Mouse (Mus musculus) NIH3T3 (cell line): Measurements from ENCODE around the gene Itm2b.
A peak's percentile ranks its signal among the peaks of the same experiment; 100 is the strongest.

Experiments
- DNase-seq: peaks from one replicate; pipeline ENCODE4 v3.0.0-alpha.2; 2012; ENCODE audit warnings: low read depth

Itm2b gene

DNA sequence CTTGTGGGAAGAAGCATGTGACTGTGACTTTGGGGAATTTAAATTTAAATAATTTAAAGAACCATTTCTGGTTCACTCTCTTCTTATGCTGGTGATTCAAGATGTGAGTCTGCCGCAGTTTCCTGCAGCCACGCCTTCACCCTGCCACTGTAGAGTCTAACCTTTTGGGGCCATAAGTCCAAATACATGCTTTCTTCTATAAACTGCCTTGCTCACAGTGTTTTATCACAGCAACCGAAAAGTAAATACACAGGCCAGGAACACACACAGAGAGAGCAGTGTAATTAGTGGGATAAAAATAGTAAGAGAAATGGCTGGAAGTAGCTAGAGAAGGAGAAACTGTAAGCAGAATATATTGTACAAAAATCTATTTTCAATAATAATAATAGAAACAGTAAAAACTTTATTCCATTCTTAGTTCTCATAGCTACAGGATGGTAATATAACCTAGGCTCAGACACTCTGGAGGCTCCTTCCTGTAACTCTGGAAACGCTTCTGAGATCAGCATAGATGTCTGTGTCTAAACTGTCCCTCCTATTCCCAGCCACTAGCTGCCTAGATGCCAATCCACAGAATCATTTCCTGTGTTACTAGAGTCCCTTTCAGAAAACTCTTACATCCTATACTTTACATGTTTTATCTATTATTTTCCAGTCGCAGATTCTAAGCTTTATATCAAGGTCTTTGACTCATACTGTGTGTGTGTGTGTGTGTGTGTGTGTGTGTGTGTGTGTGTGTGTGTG lies 9.3 kb upstream of the Itm2b start:
- DNase-seq: no peak

DNA sequence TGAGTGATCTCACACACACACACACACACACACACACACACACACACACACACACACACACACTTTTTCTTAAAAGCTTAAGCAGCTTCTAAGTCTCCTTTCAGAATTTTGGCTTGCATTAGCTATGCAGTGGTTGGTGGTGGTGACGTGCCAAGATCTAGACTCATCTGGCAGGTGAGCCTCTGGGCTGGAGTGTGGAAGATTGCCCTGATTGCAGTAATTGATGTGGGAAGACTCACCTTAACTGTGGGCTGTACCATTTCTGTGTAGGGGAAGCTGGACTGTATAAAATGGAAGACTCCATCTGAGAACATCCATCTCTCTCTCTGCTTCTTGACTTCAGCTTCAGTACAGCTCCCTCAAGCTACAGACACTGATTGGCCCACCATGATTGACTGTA lies 6.4 kb upstream of the Itm2b start:
- DNase-seq: no peak

DNA sequence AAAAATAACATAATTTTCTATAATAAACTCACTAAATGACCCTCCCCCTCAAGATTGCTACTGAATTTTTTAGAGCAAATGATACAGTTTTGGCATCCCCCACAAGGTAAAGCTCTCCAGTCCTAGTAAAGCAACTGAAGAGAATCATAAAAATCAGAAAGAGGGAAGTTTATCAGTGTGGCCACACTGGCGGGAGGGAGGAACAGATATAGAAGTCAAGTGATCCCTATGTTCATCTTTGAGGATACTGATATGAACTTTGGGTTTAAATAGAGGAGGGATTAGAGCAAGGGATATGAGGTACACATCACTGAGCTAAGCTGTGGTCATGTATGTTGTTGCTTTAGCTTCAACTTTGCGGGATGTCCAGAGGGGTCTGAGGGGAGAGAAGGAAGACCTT lies 5.1 kb upstream of the Itm2b start:
- no peak for DNase-seq

DNA sequence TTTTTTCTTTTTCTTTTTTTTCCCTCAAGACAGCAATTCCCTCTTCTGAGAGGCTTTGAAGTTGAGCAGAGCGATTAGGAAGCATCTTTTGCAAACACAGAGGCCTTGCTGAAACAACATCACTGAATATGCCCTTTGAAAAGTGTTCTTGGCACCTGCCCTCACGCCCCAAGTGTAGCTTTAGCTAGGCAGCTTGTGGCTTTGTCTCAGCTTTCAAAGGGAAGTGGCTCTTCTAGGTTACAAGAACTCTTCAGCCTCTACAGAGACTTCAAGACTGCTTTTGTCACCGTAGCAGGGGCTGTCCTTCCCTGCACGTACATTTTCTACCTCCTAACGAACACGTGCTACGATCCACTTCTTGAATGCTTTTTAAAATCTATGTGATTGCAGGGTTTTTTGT lies 4.0 kb upstream of the Itm2b start:
- DNase-seq: no peak

DNA sequence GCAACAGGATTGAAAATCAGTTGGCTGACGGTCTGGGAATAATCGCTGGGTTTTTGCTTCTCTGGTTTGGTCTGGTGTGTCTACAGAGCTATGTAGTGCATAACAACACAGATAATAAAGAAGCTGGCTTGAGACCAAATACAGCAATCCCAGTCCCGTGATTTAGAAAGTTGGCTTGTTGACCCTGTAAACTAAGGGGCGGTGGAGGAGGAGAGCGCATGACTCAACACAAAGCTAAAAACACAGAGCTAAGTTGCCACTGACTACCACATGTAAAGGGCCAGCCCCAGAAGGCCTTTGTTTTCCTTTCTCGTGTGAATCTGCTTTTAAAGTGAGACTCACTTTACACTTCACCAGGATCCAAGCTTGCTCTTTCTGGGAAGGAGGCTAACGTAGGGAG lies 3.5 kb upstream of the Itm2b start:
- peak; percentile 88 for DNase-seq

DNA sequence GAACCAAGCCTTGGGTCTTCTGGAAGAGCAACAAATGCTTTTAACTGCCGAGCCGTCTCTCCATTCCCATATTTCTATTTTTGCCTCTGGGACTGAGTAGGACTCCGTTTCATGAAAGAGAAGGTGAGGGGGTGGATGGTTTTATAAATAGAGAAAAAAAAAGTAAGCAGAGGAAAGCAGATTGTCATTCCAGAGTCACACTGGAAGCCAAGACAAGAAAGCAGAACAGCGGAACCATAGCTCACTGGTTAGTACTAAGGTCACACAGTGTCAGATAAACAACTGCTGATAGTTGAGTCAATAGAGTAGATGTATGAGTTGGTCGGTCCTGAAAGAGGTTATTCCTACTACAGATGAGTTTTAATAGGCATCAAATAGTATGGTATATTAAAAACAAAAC lies 1.4 kb upstream of the Itm2b start:
- DNase-seq: no peak

DNA sequence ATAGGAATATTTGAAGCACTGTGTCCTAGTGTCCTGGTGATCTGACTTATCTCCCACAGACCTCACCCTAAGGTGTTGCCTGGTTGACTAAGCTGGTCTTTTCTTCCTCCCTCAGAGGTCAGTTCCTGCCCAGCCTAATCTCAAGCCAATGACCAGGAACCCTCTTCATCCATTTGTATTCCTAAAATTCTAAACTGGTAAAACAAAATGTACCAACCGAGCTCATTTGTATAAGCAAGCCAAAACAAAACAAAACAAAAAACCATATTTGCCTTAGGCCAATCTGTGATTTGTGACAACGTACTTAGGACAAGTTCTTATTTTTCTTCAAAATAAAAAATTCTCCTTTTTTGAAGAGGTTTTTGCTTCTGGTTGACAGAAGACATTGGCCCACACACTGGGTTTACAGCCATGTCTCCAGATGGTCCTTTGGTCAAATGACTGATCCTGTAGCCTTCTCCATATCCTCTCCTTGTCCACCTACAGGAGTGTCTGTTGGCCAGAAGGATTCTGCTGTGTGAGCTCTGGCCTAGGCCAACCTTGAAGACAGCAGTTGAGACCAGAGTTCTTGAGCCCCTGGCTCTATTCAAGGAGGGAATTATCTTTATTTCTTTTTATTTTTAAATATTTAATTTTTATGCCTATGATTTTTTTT lies 758 bp upstream of the Itm2b start:
- DNase-seq: no peak

DNA sequence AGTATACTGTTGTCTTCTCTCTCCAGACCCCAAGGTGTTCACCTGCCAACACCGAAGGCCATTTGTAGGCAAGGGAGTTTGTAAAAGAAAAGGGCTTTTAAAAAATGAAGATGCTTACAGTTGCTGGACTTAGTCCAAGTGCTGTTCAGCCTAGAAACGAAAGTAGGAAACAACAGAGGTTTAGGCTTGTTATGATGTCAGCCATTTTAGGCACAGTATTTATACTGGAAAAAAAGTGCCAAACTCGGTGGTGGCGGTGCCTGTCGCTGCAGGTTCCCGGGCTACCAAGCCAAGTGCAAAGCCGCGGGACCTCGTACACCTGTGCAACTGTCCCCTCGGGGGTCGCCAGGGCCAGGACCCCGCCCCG lies 560 bp downstream of the Itm2b start:
- DNase-seq: peak; percentile 73

DNA sequence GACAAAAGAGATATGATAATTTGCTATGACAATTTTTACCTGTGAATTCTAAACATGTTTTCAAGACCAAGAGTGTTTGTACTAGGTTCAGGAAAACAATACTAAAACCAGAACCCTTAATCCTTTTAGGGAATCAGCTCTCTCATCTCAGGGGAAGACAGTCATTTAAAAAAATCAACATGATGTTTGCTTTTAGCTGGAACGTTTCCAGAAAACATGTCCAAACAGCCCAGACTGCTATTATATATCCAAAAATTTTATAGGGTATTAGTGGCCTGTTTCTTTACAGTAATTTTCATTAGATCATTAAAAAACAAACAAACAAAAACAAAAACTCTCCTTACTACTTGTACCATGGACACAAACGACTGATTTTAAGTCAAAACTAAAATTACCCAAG lies 1.3 kb downstream of the Itm2b start:
- no peak for DNase-seq

DNA sequence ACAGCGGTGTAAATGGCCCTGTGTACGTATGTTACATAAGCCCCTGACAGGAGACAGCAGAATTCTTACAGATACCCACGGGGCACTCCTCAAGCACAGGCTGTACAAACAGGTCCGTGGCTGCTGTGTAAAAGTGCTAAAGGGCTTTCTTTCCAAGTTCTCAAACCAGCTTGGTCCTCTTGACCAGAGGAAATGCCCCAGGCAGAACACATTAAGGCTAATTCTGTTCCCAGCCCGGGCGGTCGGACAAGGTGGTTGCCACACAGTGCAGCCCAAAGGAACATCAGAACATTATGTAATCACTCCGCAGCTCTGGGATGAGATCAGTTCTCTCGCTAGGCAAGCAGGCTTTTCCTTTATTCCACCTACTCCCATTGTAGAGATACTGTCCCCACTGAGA lies 2.4 kb downstream of the Itm2b start:
- peak; percentile 55 for DNase-seq

DNA sequence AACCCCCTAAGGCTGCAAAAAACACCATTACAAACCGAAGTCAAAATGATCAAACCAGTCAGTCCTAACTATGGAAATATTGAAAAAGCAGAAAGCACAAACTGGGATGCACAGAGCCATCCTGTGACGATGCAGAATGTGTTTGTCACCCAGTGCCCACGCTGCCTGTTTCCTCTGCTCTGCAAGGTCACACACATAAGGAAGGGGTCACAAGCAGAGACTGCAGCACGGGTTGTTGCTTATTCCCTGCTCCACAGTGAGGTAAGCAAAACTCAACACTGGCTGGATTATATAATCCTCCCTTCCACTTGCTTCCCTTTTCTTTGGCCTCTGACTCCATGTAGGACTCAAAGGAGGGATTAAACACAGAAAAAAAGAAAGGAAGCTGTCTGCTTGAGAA lies 3.5 kb downstream of the Itm2b start:
- DNase-seq: no peak

DNA sequence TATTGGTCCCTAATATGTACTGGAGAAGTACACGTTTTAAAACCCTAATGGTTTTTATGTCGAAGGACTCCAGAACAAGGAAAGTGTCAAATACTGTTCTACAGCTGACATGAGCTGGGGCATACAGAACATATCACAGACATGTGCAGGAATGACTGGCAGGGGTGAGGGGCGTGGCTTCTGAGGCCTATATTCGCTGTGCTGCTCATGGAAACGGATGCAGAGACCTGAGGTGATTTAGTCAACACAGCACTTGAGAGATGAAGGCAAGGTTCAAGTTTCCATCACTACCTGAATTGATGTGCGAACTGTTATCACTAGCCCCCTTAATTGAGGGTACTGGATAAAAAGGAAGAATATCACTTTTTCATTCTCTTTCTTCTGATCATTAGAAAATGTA lies 7.3 kb downstream of the Itm2b start:
- DNase-seq: no peak

DNA sequence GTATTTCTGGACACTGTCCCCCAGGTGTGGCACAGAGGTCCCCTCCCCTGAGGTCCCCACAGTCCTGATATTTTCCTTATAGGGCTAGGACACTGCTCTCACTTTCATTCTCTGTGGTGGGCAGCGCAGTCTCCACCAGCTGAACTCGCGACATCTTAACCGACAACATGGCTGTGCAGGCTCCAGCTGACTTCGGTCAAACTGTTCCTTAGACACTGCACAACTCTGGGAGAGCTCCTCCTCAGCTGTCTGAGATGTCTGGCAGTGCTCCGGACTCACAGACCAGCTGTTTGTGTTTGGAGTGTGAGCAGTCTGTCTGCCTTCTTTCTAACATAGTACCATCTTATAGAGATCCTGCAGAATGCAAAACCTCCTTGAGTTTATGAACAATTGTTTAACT lies 8.2 kb downstream of the Itm2b start:
- no peak for DNase-seq

DNA sequence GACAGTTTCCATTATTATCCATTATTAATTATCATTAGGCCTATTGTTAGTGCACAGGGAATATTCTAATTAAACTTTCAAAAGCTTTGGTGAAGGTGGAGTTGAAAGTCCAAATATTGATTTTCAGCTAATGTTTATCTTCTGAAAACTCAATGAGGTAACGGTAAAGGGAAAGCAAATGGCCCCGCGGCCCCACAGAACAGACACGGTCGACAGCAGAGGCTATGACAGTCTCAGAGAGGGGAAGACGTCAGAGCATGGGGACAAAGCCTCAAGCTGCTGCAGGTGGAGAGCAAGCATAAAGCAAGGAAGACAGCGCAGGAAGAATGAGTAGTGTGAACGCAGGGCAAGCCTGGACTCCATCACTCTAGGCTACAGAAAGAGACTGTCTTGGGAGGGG lies 9.2 kb downstream of the Itm2b start:
- no peak for DNase-seq

DNA sequence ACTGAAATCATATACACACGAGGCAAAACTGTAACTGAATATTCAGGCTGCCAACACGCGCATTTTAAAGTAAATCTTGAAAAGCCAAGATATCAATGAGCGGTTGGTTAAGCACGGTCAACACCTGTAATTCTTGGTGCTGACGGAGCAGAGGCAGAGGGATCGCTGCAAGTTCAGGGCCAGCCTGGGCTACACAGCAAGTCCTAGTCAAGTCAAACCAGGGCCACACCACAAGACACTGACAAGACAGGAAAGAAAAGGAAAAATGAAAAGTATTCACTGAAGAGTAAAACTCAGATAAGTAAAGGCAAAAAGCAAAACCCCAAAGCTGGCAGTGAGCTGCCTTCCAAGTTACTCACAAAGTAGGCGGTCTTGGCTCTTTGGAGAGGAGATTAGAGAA lies 9.6 kb downstream of the Itm2b start:
- DNase-seq: no peak

DNA sequence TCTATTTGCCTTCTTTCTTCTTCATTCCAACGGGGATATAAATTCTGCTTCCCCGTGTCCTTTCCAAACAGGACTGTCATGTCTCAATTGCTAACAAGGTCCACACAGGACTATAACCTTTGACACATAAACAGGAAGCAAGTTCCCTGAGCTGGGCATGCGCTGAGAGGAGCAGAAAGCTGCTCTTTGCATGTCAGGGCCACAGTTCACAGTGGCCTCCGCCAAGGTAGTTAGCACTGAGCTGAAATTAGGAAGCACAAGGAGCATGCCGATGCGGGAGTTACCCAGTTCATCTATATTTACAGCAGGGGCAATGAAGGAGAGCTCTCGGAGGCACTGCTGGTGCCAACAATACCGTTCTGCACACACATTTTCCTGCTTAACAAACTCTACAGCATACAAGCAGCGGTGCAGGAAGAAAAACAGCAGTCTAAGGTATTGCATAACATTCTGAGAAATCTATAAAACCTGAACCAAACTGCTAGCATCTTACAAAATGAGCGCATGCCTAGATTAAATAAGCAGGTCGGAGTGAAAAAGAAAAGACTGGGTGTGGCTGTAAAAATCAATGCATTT lies 10.7 kb downstream of the Itm2b start:
- no peak for DNase-seq

DNA sequence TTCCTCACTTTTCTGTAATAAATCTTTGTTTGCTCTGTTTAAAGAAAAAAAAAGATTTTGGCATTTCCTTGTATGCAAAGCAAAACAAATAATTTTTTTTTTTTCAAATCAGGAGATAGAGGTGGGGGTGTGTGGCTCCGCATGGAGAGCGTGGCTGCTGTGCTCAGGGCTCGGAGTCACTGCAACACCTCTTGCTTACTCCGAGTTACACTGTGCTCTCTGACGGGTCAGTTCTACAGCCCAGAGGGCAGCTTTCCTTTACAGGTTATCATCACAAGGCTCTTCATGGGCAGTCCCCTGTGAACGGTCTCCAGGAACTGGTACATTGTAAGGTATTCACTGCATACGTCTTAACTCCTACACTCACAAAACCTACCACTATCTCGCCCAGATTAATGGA lies 11.5 kb downstream of the Itm2b start:
- DNase-seq: no peak

DNA sequence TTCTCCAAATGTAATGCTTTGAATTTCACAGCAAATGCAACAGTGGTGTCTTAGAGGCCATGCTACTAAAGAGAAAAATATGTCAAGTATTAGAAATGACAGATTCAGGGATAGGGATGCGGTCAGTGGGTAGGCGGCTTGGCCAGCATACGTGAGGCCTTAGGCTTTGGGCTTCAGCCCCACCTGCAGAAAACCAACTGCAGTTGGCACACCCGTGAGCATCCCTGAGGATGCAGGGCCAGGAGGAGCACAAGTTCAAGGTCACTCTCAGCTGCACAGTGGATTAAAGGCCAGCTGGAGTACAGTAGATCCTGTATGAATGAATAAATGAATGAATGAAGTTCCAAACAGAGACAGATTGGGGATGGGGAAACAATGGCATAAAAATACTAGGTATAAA lies 12.1 kb downstream of the Itm2b start:
- DNase-seq: no peak

DNA sequence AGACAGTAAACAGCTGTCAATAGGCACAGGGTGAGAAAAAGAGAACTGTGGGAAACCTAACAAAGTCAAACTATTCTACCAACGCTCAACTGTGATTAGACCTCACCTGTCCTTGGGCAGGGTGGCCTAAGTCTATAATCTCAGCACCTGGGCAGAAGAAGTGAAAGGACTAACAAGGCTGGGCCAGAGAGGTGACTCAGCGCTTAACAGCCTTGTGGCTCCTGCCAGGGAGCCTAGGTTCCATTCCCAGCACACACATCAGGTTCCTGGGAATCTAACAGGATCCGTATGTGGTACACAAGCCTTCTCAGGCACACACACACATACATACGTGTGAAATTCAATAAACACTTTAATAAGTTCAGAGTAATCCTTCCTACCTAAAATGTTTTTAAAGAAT lies 13.5 kb downstream of the Itm2b start:
- no peak for DNase-seq

DNA sequence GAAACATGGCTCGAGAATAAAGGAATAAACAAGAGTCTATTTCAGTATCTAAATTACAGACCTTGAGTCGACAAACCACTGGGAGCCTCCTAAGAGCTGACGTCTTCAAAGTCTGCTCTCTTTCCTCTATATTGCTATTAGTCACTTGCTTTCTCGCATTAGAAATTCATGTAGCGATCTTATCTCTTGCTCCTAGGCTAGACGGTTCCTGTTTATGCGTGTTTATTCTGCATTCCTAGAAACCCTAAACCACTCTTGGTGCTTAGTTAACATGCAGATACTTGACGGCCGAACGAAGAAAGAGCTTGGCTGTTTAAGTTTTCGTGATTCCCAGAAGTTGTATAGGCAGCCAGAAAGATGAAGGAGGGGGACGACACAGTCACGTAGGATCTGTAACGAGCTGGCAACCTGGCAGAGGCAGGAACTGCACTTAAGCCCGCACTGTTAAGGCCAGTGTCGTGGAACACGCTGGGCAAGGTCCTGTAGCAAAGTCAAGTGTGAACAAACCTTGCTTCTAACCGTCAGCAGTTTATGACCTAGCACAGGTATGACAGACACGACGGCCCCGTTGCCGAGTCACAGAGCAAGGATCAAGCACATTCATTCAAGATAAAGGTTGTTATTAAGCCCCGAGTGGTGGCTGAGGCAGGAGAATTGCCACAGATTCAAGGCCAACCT lies 14.3 kb downstream of the Itm2b start:
- DNase-seq: no peak

DNA sequence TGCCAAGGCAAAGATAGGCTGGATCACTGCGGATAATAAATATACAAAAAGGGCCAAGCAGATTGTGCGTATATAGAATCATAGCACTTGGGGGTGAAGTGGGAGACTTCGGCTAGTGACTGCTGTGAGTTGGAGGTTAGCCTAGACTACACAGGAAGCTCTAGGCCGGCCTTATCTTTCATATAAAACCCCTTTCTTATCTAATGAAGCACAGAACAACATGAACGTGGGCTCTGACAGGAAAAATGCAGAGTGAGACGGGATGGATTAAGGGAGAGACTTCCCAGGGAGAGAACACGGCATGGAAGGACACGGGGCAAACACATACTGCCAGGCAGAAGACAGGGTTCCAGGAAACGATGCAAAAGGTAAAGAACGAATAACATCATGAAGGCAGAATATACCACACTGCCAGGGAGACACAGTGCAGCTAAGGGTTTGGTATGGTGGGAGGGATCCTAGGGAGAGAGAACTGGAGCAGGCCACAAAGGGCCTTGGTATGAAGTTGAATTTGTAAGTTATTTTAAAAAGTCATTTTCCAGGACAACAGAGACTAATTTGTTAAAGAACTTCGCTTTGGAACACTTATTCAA lies 14.9 kb downstream of the Itm2b start:
- no peak for DNase-seq

DNA sequence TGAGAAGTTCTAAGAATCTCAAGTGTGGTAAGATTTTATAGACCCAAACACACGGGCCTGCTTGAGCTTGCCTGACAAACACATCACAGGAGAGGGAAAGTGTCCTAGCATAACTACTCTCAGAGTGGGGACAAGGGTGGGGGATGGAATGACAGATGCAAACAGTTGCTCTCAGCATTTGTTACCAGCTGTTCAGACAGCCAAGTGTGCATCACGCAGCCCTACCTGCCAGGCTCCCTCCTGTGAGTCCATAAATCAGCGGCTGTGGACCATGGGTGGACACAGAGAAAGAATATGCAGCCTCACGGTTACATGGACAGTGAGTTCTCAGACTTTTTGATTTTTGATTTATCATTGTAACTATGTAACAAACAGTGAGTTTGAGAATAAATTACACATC lies 15.5 kb downstream of the Itm2b start:
- DNase-seq: no peak

DNA sequence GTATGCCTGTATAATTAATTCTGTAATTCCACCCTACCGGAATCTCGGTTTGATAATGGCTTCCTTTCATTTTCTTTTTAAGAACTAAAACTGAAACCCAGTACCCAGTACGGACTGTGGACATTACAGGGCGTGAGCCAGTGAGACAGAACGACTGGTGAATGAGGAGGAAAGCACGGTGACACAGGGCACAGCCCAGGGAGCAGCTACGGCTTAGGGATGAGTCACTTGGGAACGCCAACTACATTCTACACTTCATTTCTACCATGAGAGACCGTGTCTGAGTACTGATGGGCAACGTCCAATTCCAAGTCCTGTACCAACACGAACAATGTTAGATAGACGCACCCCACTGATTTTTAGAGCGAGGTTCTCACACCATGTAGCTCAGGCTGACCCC lies 16.1 kb downstream of the Itm2b start:
- DNase-seq: no peak
